Mouse (Mus musculus) brain, embryonic 18.5 days (tissue): Measurements from ENCODE around the gene Prrc2a.
"Not testable (repeated sequence)": the region's sequence is repeated elsewhere in the genome, so short reads cannot be mapped to it uniquely, and the experiment has no call there.

Experiments used
- DNase-seq: peaks from one replicate; pipeline ENCODE4 v3.0.0-alpha.2; 2012; ENCODE audit warnings: low read depth, low spot score

Gene Prrc2a

DNA sequence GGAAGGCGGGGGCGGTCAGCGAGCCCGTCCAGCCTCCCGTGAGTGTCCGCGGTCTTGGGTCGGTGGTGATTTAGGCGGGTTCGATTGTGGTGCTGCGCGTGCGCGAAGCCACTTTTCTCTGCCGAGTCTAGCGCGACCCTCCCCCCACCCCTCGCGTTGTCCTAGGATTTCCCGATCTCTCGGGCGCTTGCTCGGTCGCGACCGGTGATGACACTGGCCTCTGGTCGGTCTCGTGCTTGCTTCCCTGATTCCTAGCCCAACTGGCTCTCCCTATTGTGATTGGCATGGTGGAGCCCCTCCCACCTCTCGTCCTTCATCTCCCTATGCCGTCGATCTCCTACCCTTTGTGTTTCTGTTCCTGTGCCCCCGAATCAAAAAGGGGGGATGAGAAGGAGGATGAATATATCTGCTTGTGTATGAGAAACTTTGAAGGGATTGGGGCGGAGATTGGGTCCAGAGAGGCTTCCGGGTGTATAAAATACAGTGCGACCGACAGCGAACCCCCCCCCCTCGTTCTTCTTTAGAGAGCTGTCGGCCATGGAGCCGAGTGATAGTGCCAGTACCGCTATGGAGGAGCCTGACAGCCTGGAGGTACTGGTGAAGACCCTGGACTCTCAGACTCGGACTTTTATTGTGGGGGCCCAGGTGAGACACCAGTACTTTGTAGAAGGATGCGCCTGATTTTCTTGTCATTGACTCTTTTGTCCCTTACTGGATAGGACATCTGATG, 28.9 kb downstream of the Prrc2a start:
- no peak for DNase-seq

DNA sequence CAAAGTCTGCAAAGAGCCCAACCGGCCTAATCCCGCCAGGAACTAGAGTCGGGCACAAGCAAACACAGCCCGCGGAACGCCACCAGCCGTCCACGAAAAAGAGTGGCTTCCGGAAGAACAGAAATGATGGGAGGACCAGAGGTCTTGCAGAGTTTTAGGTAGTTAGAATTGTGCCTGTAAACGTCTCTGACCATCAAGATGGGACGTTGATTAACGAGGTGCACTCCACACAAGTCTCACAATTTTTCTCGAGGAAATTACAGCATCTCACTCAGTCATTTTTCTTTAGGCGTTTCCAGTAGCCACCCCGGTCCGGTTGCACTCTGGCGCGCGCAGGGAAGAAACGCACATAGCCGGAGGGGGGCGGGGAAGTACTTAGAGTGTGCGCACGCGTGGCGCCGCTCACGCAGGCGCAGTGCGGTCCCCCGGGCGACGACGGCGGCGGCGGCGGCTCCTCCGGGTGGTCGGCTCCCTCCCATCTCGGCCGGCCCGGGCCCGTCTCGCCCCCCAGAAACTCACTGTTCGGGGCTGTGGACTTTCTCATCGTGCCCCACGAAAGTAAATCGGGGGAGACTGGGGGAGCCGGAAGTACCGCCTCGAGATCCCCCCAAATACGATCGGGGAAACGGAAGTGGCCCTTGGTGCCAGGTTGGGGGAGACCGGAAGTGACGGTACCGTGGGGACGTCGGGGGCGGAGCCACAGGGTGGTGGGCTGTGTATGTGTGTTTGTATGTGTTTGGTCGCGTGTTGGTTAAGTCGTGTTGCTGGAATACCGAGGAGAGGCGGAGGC, 29.7 kb downstream of the Prrc2a start, which contains the start of gene Bag6:
Gene Bag6 (plus strand): TSS at position 378 of the 790 bp plus-strand sequence.
- DNase-seq, result peak; percentile 92

DNA sequence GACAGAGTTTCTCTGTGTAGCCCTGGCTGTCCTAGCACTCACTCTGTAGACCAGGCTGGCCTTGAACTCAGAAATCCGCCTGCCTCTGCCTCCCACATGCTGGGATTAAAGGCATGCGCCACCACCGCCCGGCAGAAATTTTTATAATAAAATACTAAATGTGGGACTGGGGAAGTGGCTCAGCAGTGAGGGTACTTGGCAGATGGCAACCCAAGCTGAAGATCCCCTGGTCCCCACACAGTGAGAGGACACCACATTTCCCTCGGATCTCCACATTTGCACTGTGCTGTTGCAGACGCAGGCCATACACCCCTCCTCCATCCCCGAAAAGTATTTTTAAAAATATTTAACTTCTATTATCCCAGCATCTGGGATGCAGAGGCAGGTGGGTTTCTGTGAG, 31.2 kb downstream of the Prrc2a start:
- DNase-seq, result no peak

GRCm38 (mm10) chr17:35132174-35132560, 32.5 kb downstream of the Prrc2a start:
- DNase-seq, result no peak

DNA sequence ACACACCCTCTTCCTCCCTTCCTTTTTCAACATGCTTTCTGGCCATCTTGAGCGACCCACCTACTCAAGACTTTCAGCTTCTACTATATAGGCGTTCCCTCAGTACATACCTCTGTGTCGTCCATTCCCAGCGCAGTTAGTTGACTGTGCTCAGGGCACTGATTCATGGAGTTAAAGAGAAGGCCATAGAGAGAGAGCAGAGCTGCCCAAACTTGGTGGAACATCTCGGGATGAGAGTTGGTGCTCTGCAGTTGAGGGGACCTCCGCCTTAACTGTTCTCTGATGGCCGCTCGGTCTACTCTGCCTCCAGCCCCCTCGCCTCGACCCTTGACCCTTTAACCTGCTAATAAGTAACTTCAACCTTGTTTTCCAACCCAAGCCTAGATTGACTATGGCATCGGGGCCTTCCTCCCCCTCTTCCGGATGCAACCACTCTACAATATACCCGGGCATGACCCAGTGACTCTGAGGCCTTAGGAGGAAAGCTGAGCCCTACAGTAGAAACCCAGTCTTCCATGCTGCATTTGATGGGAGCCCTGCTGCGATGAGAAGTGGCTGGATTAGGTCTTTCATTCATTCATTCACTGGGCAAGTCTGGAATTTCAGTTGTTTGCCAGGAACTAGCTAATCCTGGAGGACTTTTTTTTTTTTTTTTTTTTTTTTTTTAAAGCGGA, 33.1 kb downstream of the Prrc2a start, which contains the start of gene Apom:
Gene Apom (minus strand): TSS at position 551 of the 674 bp plus-strand sequence.
- no peak for DNase-seq

- no peak for DNase-seq
These were observed 33.7 kb downstream of the Prrc2a start for GRCm38 (mm10) chr17:35131038-35131437.

- DNase-seq, result no peak
These were observed 35.7 kb downstream of the Prrc2a start for GRCm38 (mm10) chr17:35128996-35129395.

DNA sequence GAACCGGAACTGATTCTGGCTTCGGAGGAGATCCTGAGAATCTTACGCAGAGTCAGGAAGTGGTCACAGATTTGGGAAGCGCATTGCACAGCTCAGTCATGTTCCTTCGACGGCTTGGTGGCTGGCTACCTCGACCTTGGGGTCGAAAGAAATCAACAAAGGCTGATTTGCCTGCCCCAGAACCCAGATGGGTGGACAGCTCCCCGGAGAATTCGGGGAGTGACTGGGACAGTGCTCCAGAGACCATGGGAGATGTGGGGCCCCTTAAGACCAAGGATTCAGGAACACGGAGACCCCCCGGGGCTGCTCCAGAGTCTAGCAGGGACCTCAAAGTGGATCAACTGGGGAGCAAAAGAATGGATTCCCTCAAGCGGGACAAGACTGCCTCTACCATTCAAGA, 37.7 kb downstream of the Prrc2a start:
- DNase-seq, result no peak

DNA sequence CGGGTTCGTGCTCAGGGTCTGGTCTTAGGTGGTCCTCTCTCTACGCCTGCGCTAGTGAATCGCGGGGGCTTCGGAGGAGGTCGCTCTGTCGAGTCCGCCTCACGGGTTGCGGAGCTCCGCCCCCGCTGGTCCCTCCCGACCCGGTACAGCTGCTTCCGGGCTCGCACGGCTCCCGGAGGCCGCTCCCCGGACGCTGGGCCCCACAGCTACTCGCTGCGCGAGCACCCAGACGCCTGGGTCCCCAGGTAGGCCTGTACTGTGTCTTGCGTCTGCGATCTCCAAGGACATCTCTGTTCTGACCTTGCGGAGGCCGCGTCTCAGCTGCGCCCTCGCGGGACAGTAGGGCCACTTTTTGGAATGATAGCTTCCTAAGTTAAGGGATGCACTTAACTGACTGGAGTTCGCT, 38.5 kb downstream of the Prrc2a start, which contains the start of gene D17H6S53E:
Gene D17H6S53E (plus strand): TSS at position 168 of the 406 bp plus-strand sequence.
- peak; percentile 49 for DNase-seq

DNA sequence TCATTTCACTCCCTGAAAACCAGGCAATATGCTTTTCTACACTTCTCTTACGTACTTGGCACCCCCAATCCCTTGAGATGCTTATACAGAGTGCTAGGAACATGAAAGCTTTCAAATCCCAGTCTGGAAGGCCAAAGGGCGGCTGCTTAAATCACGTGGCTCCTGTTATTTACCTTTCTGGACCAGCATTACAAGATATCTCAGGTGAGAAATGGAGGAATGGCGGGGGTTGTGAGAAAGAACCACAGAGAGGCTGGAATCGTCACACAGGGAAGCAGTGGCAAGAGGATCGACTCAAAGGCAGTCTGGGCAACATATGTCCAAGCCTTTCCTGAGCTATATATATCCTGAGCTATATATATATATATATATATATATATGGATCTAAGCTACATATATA, 39.1 kb downstream of the Prrc2a start:
- DNase-seq, result no peak

DNA sequence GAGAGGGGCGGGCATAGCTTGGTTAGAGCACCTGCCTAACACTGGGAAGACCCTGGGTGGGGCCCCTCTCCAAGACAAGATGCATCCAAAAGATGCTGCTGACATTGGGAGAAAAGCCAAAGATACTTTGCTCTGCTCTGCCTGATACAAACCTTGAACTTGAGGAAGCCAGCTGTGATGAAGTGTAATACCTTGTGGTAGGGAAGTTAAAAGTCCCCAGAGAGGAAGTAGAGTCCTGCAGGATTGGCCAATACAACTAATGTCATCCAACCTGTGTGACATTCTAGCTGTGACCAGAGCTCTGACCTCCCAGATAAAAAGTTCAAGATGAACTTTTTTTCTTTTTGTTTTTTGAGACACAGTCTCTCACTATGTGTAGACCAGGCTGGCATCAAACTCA, 39.6 kb downstream of the Prrc2a start:
- DNase-seq, result no peak

GRCm38 (mm10) chr17:35124261-35124896, 40.3 kb downstream of the Prrc2a start:
- not testable (repeated sequence) for DNase-seq

- DNase-seq, result not testable (repeated sequence)
These were observed 41.4 kb downstream of the Prrc2a start for GRCm38 (mm10) chr17:35123287-35123686.

- DNase-seq, result peak; percentile 68
These were observed 42.8 kb downstream of the Prrc2a start, which contains the start of gene Csnk2b for GRCm38 (mm10) chr17:35121871-35122303. TSS of gene Csnk2b (minus strand) at chr17:35122053.

DNA sequence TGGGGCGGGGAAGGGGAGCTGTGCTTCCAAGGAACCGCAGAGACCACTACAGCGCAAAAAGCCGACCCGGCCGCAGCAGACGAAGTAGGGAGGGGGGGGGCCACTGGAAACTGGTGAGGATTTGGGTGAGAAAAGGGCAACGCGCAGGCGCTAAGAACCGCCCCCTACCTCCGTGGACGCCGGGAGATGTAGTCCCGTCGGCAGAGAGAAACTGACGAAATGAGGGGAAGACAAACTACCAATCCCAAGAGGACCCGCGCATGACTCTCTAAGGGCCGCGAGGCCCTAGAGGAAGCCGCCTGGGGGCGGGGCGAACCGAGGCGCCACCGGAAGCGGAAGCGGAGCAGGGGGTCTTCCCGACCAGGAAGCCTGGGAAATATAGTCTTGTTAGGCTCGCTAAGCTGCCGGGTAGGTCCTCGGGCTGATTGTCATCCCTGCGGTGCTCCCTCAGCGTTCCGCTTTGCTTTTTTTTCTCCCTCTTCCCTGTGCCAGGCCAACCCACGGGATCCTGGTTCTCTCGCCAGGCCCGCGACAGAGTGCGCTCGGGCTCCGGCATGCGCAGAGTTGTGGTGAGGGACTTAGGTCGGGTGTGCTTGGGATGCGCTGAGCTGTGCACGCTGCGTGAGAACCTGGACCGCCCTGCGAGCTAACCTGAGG, 43.4 kb downstream of the Prrc2a start, which contains the start of gene Gpank1:
Gene Gpank1 (plus strand): TSS at position 313 of the 657 bp plus-strand sequence.
- DNase-seq, result peak; percentile 98

DNA sequence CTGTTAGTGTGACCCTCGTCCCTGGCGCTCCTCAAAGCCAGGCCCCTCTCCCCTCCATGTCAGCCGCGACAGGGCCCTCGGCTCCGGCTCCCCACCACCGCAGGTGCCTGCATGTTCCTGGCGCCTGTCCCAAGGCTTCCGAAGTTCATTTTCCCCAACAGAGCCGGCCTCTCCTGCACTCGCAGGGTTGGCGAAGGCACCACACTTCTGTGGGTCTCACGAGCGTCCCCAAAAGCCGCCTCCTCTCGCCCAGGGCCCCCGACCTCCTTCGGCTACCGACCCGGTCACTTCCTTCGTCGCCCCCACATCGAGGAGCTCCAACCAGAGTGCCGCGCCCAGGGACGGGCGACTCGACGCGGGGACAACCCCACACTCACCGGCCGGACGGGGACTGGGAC, 44.0 kb downstream of the Prrc2a start:
- DNase-seq, result no peak

DNA sequence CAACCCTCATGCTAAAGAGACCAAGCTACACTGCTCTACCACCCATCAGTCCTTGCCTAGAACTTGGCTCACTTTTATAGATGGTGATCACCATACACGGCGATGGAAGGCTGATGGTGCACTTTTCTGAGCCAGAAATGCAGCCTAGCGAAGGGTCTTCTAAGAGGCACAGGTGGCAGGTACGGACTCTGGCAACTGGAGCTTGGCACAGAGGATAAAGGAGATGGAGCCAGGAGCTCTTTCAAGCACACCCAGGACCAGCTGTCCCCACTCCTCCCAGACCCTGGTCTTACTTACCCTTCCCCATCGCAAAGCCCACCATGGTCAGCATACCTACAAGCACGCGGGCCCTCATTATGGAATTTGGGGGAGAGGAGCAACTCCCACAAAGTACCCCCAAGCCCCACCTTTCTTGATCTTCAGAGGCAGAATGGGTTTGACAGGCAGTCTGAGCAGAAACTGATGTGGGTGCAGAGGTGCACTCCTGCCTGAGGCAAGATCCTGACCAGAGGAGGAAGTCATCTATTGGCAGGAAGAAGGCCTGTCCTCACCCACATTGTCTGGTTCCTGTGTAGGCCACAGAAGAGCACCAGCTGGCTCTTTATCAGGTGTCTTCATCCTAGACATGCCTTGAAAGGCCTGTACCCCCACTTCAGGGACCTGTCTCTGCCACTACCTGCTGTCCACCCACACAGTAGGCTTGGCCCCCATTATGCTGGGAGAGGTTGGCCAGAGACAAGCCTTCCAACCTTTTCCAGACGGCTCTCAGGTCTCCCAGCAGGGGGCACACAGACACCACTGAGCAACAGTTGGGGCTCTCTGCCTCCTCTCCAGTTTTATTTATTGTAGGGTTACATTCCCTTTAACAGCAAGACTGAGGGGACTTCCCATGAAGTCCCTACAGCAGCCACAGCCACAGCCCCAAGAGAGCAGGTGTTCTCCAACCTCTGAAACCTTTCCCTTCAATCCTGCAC, 49.4 kb downstream of the Prrc2a start, which contains the start of gene Ly6g5b:
Gene Ly6g5b (minus strand): TSS at position 383 of the 974 bp plus-strand sequence.
- no peak for DNase-seq

DNA sequence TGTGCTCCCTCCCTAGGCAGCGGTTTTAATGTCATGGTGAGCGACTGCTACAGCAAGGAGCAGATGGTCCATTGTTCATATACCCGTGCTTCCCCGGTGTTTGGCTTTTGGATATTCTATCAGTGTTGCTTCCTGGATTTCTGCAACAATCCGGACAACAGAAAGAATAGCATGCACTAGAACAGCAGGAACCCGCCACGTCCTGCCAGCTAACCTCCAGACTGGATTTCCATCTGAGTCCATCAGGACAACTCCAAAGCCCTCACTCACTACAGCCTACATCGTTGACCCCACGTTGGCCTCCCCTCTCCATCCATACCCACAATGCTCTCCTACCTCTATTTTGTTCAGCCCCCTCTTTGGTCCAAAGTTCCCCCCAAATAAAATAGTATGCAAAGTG, 52.9 kb downstream of the Prrc2a start:
- DNase-seq, result no peak

DNA sequence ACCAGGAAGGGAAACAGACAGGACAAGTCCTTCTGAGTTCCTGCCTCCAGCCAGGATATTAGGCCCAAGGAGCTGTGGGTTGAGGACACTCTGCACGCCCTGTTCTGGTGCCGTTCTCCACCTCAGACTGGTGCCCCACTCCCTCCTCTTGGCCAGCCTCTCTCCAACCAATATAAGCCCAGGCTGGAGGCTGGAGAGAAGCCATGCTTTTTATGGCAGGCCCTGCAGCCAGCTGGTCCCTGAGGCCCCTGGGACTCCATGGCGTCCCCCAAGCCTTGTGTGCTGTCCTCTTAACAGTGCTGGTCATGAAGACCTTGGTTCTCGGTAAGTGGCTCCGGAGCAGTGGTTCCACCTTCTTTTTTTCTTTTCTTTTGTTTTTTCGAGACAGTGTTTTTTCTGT, 56.6 kb downstream of the Prrc2a start, which contains the start of gene Ly6g5c:
Gene Ly6g5c (plus strand): TSS at position 183 of the 400 bp plus-strand sequence.
- DNase-seq, result no peak
